Mouse (Mus musculus) neural tube, embryonic 12.5 days (tissue): ENCODE data around the gene Ybx2. TPM values are rescaled to one million over a fixed set of nuclear protein-coding genes. Genes with fewer than 3 reads are reported as not detected.
"Not testable (repeated sequence)": the region's sequence is repeated elsewhere in the genome, so short reads cannot be mapped to it uniquely, and the experiment has no call there.

Experiments
- ATAC-seq: fragments of 200-750 bp; cut with Nextera tagmentation; 2 replicates; pipeline ENCODE4 v1.8.0; 2017; ENCODE audit warnings: low read depth, mild to moderate bottlenecking, moderate TSS enrichment, moderate library complexity; ENCODE audit not compliant: low FRiP score
- H3K27ac ChIP-seq: fragments of 300-500 bp; sonication (generic); 2 replicates; pipeline ENCODE4 v1.5.1; 2016
- H3K27me3 ChIP-seq: fragments of 300-500 bp; sonication (generic); replicated peaks from 2 replicates; pipeline ENCODE4 v1.6.1; 2016; ENCODE audit warnings: mild to moderate bottlenecking
- H3K36me3 ChIP-seq: fragments of 300-500 bp; sonication (generic); 2 replicates; pipeline ENCODE4 v1.6.1; 2016; ENCODE audit warnings: mild to moderate bottlenecking
- H3K4me1 ChIP-seq: fragments of 300-500 bp; sonication (generic); 2 replicates; pipeline ENCODE4 v1.6.1; 2016
- H3K4me2 ChIP-seq: fragments of 300-500 bp; sonication (generic); replicated peaks from 2 replicates; pipeline ENCODE4 v1.6.1; 2016; ENCODE audit warnings: mild to moderate bottlenecking
- H3K4me3 ChIP-seq: fragments of 300-500 bp; sonication (generic); 2 replicates; pipeline ENCODE4 v1.5.1; 2016
- H3K9ac ChIP-seq: fragments of 300-500 bp; sonication (generic); 2 replicates; pipeline ENCODE4 v1.6.1; 2016; ENCODE audit warnings: mild to moderate bottlenecking
- H3K9me3 ChIP-seq: fragments of 300-500 bp; sonication (generic); 2 replicates; pipeline ENCODE4 v1.6.1; 2016; ENCODE audit warnings: mild to moderate bottlenecking
- WGBS: fragments of 180-500 bp; shearing (Covaris S2); methylation state at CpG from one replicate; pipeline ENCODE4 v1.1.7; 2016; 5-methylcytosine and 5-hydroxymethylcytosine counted together
- polyA plus RNA-seq: library from polyadenylated mRNA; unstranded; fragments of >200 nt; fragmentation: Nextera tagmentation; extraction: Ambion mirVana; gene quantifications from 2 replicates; pipeline ENCODE4 v1.2.1, GENCODE M21; 2016

Gene Ybx2
- polyA plus RNA-seq, 1 experiment from 2014 or later: 5.5 TPM

- Histone ChIP-seq H3K4me2 (no peak overlapping the region), H3K4me3 (no peak overlapping the region), H3K9ac (no peak overlapping the region), H3K9me3 (no peaks in the 10 kb centered on the region), H3K27me3 (peaks cover 41% of the 10 kb centered on the region), H3K4me1 (peaks cover 19% of the 10 kb centered on the region), H3K27ac (no peak overlapping the region), H3K36me3 (peaks cover 7% of the 10 kb centered on the region; the same call in 1 of the 2 replicates)
- whole genome bisulfite sequencing: 93% methylated on average over 17 of the region's 17 CpGs
- no peak for ATAC-seq
Measured at GRCm38 (mm10) chr11:69939731-69940130, 4.1 kb downstream of the Ybx2 start.

DNA sequence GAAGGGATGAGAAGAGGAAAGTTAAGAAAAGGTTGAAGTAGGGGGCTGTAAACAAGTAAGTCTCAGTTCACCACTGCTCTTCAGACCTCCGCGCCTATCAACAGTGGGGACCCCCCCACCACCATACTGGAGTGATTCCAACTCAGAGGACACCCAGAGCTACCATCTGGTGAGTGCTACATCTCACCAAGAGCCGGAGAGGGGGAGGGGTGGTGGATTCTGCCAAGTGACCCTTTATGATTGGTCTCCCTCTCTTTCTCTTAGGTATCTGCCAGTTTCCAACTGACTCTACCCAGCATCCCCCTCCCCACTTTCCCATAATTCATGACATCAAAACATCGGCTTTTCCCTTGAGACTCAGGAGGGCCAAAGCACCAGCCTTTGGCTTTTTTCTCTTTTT lies 5.4 kb downstream of the Ybx2 start:
- Histone ChIP-seq H3K4me3 (no peak overlapping the region), H3K9ac (no peak overlapping the region), H3K9me3 (no peaks in the 10 kb centered on the region), H3K4me1 (peaks cover 11% of the 10 kb centered on the region), H3K27me3 (peaks cover 33% of the 10 kb centered on the region), H3K27ac (no peak overlapping the region), H3K4me2 (no peak overlapping the region), H3K36me3 (peaks cover 13% of the 10 kb centered on the region; the same call in 1 of the 2 replicates)
- no peak for ATAC-seq
- 70% methylated on average over 4 of the region's 4 CpGs for WGBS

DNA sequence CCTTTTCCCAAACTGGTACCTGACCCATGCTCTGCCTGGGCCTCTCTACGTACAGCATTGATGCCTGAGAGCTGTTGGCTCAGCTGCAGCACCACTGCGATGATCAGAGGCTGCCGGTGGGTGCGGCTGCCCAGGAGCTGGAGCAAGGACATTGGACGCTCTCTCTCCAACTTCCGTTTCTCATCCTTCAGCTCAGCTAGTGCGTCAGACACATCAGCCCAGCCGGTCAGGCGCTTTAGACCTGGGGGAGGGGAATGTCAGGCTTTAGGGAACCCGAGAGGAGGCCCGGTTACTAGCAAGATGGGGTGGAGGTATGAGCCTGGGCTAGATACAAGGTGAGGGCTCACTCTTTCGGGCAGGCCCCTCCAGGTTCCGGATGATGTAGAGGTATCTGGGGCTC lies 9.6 kb downstream of the Ybx2 start:
- H3K36me3 ChIP-seq: peaks cover 13% of the 10 kb centered on the region; the same call in 1 of the 2 replicates
- no peak overlapping the region for H3K9ac ChIP-seq
- no peaks in the 10 kb centered on the region for H3K27me3 ChIP-seq
- no peak overlapping the region for H3K27ac ChIP-seq
- WGBS: 87% methylated on average over 13 of the region's 13 CpGs
- no peaks in the 10 kb centered on the region for H3K9me3 ChIP-seq
- H3K4me1 ChIP-seq: peaks cover 9% of the 10 kb centered on the region
- H3K4me2 ChIP-seq: no peak overlapping the region
- no peak for ATAC-seq
- H3K4me3 ChIP-seq: no peak overlapping the region

- Histone ChIP-seq H3K4me2 (peak overlapping the region; percentile 62; the same call in 1 of the 2 replicates), H3K9me3 (no peaks in the 10 kb centered on the region), H3K4me3 (no peak overlapping the region), H3K36me3 (peaks cover 13% of the 10 kb centered on the region; the same call in 1 of the 2 replicates), H3K9ac (no peak overlapping the region), H3K27me3 (0 out of 2 replicates have a peak, but pooled peaks cover 3% of the 10 kb centered on the region), H3K27ac (no peak overlapping the region), H3K4me1 (peaks cover 9% of the 10 kb centered on the region)
- whole genome bisulfite sequencing: 92% methylated on average over 18 of the region's 18 CpGs
- no peak for ATAC-seq
Measured at GRCm38 (mm10) chr11:69945997-69946891, 10.6 kb downstream of the Ybx2 start.

- Histone ChIP-seq H3K27ac (peak overlapping the region; percentile 42; the same call in 1 of the 2 replicates), H3K4me3 (peak overlapping the region; percentile 41), H3K36me3 (peaks cover 13% of the 10 kb centered on the region; the same call in 1 of the 2 replicates), H3K9me3 (no peaks in the 10 kb centered on the region), H3K4me2 (peak overlapping the region; percentile 62), H3K9ac (peak overlapping the region; percentile 55), H3K27me3 (0 out of 2 replicates have a peak, but pooled peaks cover 5% of the 10 kb centered on the region), H3K4me1 (peaks cover 9% of the 10 kb centered on the region)
- whole genome bisulfite sequencing: 3% methylated on average over 29 of the region's 29 CpGs
- peak; percentile 45 for ATAC-seq
Measured at GRCm38 (mm10) chr11:69947337-69948065, 11.9 kb downstream of the Ybx2 start.

DNA sequence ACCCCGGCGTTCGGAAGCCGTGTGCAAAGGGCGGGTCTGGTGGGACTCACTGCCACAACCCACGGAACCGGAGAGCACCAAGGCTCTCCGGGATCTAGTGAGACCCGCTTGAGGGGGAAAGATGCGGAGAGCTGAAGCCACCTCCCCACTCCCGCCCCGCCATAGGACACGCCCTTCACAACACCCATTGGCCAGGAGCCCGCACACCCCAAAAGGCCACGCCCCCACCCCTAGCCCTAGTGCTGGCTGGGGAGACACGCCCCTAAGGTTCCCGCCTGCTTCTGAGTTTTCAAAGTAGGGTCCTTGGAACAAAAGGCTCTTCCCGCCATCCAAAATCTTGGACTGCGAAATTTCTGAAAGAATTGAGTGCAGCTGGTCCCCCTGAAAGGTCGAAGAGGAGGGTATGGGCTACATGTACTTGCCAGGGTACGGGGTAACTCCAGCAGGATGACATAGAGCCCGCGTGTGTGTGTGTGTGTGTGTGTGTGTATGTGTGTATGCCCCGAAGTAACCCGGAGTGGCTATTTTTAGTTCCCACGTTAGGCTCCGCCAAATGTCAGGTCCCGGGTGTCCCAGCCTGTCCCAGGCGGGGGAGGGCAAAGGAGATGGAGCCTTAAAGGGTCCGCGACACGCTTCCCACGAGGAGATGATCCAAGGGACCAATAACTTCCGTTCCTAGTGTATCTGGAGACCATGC lies 12.6 kb downstream of the Ybx2 start, which contains the start of gene Slc2a4:
Slc2a4 (minus strand) TSS at position 123 of the 697 bp plus-strand sequence.
- no peaks in the 10 kb centered on the region for H3K9me3 ChIP-seq
- H3K9ac ChIP-seq: peak within 1 kb of the TSS; percentile 55
- ATAC-seq: peak; percentile 92
- H3K4me2 ChIP-seq: peak within 1 kb of the TSS; percentile 62
- H3K36me3 ChIP-seq: peaks cover 13% of the 10 kb centered on the region; the same call in 1 of the 2 replicates
- peak within 1 kb of the TSS; percentile 41 for H3K4me3 ChIP-seq
- peaks cover 9% of the 10 kb centered on the region for H3K4me1 ChIP-seq
- H3K27ac ChIP-seq: peak within 1 kb of the TSS; percentile 42; the same call in 1 of the 2 replicates
- WGBS: under 1% methylated on average over 33 of the region's 34 CpGs
- H3K27me3 ChIP-seq: 0 out of 2 replicates have a peak, but pooled peaks cover 5% of the 10 kb centered on the region

DNA sequence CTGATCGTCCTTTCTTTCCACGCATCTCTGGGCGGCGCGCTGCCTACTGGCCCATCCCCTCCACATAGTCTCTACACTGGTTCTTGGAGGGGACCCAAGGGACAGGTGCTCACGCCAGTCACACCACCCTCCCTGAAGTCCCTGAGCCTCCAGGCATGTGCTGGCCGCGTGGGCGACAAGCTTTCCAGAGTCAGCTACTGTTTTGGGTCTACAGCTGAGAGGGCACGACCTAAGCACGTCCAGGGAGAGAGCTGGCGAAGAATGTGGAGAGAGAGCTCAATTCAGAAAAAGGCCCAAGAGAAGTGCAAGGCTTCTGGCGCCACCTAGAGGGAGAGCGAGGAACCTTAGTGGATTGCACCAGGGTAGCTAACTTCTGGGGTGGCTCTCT lies 13.2 kb downstream of the Ybx2 start:
- peaks cover 13% of the 10 kb centered on the region; the same call in 1 of the 2 replicates for H3K36me3 ChIP-seq
- peak overlapping the region; percentile 41 for H3K4me3 ChIP-seq
- peak; percentile 48 for ATAC-seq
- H3K4me1 ChIP-seq: peaks cover 9% of the 10 kb centered on the region
- no peak overlapping the region for H3K27ac ChIP-seq
- H3K9me3 ChIP-seq: no peaks in the 10 kb centered on the region
- WGBS: under 1% methylated on average over 14 of the region's 14 CpGs
- 0 out of 2 replicates have a peak, but pooled peaks cover 5% of the 10 kb centered on the region for H3K27me3 ChIP-seq
- peak overlapping the region; percentile 62 for H3K4me2 ChIP-seq
- peak overlapping the region; percentile 30 for H3K9ac ChIP-seq

DNA sequence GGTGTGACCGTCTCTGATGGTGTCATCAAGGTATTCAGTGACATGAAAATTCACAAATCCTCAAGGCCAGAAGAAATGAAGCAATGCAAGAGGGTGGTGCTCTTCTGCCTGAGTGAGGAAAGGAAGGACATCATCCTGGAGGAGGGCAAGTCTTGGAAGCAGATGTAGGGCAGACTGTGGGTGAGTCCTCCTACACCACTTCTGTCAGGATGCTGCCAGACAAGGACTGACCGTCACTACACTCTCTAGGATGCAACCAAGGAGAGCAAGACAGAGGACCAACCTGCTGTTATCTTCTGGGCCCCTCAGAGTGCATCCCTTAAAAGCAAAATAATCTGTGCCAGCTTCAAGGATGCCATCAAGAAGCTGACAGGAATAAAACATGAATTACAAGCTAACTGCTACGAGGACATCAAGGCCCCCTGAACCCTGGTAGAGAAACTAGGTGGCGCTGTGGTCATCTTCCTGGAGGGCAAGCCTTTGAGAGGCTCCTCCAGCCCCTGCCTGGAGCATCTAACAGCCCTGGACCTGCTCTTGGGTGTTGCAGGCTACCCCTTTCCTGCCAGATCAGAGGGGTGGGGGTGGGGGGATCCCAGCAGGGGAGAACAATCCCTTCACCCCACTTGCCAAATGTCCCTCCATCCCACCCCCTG lies 15.3 kb downstream of the Ybx2 start:
- Histone ChIP-seq H3K4me2 (no peak overlapping the region), H3K4me3 (no peak overlapping the region), H3K27ac (no peak overlapping the region), H3K9ac (no peak overlapping the region), H3K9me3 (no peaks in the 10 kb centered on the region), H3K36me3 (no peaks in the 10 kb centered on the region), H3K4me1 (peaks cover 9% of the 10 kb centered on the region), H3K27me3 (peaks cover 7% of the 10 kb centered on the region; the same call in 1 of the 2 replicates)
- no peak for ATAC-seq
- 47% methylated on average over 4 of the region's 4 CpGs for WGBS

GRCm38 (mm10) chr11:69952274-69952673 lies 16.7 kb downstream of the Ybx2 start:
- Histone ChIP-seq H3K36me3 (no peaks in the 10 kb centered on the region), H3K27ac (no peak overlapping the region), H3K4me1 (peaks cover 6% of the 10 kb centered on the region), H3K4me3 (no peak overlapping the region), H3K9me3 (no peaks in the 10 kb centered on the region), H3K27me3 (peaks cover 7% of the 10 kb centered on the region; the same call in 1 of the 2 replicates), H3K9ac (no peak overlapping the region), H3K4me2 (no peak overlapping the region)
- 43% methylated on average over 1 of the region's 1 CpGs for WGBS
- no peak for ATAC-seq

DNA sequence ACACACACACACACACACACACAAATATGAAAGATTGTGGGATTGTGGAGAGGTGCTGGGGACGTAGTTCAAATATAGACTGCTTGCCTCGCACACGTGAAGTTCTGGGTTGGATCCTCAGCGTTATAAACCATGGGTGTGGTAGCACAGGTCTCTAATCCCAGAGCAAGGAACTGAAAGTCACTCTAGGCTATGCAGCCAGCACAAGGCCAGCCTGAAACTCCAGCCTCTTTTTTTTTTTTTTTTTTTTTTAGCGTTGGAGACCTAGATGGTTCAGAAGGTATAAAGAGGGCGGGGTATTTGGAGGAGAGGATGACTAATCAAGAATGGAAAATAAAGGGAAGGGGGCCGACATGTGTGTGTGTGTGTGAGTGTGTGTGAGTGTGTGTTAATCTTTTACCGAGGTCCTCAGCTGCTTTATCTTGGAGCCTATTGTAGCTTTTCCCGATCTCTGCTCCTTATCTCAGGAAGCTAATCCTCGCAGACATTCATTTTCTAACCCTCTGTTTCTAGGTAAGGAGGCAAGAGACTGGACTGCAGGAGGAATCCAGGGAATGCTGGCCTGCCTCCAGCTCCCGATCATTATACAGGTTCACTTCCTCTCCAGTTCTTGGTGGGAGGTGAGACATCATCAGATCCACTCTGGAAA lies 17.8 kb downstream of the Ybx2 start:
- 0 out of 2 replicates have a peak, but pooled peaks cover 2% of the 10 kb centered on the region for H3K4me1 ChIP-seq
- no peak for ATAC-seq
- no peak overlapping the region for H3K4me2 ChIP-seq
- peaks cover 7% of the 10 kb centered on the region; the same call in 1 of the 2 replicates for H3K27me3 ChIP-seq
- H3K27ac ChIP-seq: no peak overlapping the region
- H3K9me3 ChIP-seq: no peaks in the 10 kb centered on the region
- H3K9ac ChIP-seq: no peak overlapping the region
- 75% methylated on average over 11 of the region's 11 CpGs for WGBS
- no peaks in the 10 kb centered on the region for H3K36me3 ChIP-seq
- no peak overlapping the region for H3K4me3 ChIP-seq

DNA sequence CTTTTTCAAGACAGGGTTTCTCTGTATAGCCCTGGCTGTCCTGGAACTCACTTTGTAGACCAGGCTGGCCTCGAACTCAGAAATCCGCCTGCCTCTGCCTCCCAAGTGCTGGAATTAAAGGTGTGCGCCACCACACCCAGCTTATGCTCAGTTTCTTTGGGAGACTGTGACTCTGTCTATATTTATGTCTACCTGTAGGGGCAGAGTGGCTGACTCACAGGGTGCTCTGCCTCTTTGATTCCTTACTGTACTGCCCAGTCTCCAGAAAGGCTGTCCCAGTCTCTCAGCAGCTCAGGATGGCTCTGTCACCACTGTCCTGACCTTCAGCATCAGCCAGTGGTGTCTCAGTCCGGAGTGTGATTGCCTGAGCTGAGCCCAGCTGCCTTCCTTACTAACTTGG lies 20.0 kb downstream of the Ybx2 start:
- not testable (repeated sequence) for ATAC-seq, H3K27ac ChIP-seq, H3K9me3 ChIP-seq, H3K9ac ChIP-seq, H3K4me3 ChIP-seq, H3K4me2 ChIP-seq, H3K27me3 ChIP-seq, H3K36me3 ChIP-seq, H3K4me1 ChIP-seq
- 81% methylated on average over 4 of the region's 4 CpGs for WGBS
